Mouse (Mus musculus) MEL (cell line): ENCODE data around the gene Tbx20. TPM values are rescaled to one million over a fixed set of nuclear protein-coding genes. Genes with fewer than 3 reads are reported as not detected.

Experiments used
- DNase-seq: peaks from one replicate; pipeline ENCODE4 v3.0.0; 2011; ENCODE audit warnings: low read depth, low spot score
- H3K27ac ChIP-seq: 2 replicates; pipeline ENCODE4 v1.5.1; 2012; ENCODE audit warnings: low read depth, mild to moderate bottlenecking, control low read depth, low read length, moderate library complexity; ENCODE audit not compliant: control insufficient read depth
- H3K27me3 ChIP-seq, 2 experiments: fragments of 150-350 bp in 1 of 2; sonication (generic) in 1 of 2; 2 replicates each; pipeline ENCODE4 v1.6.1; 2012; ENCODE audit warnings: low read length in 2 of 2, mild to moderate bottlenecking in 2 of 2, improper control_type of control experiment in 1 of 2, moderate library complexity in 1 of 2; ENCODE audit not compliant: insufficient read depth in 2 of 2, control insufficient read depth in 1 of 2
- H3K36me3 ChIP-seq, 2 experiments: 2 replicates each; pipeline ENCODE4 v1.6.1; 2012 to 2014; ENCODE audit warnings: low read length in 2 of 2, improper control_type of control experiment in 1 of 2, inconsistent platforms in 1 of 2, mild to moderate bottlenecking in 1 of 2; ENCODE audit not compliant: insufficient read depth in 2 of 2, control insufficient read depth in 1 of 2
- H3K4me1 ChIP-seq, 2 experiments: fragments of 150-350 bp in 1 of 2; sonication (generic) in 1 of 2; 2 replicates each; pipeline ENCODE4 v1.6.1; 2012; ENCODE audit warnings: low read length in 2 of 2, improper control_type of control experiment in 1 of 2, mild to moderate bottlenecking in 1 of 2; ENCODE audit not compliant: insufficient read depth in 2 of 2, control insufficient read depth in 1 of 2
- H3K4me3 ChIP-seq, 2 experiments: fragments of 150-350 bp in 1 of 2; sonication (generic) in 1 of 2; 2 replicates each; pipeline ENCODE4 v1.5.1; 2012; ENCODE audit warnings: low read depth in 2 of 2, low read length in 2 of 2, mild to moderate bottlenecking in 2 of 2, moderate library complexity in 2 of 2, control low read depth in 1 of 2, improper control_type of control experiment in 1 of 2; ENCODE audit not compliant: control insufficient read depth in 1 of 2, insufficient read depth in 1 of 2
- H3K79me2 ChIP-seq: 2 replicates; pipeline ENCODE4 v1.6.1; 2012; ENCODE audit warnings: mild to moderate bottlenecking, low read length, moderate library complexity; ENCODE audit not compliant: control insufficient read depth, poor library complexity, insufficient read depth
- H3K9ac ChIP-seq: 2 replicates; pipeline ENCODE4 v1.6.1; 2012; ENCODE audit warnings: low read depth, mild to moderate bottlenecking, control low read depth, low read length, moderate library complexity; ENCODE audit not compliant: control insufficient read depth, poor library complexity, severe bottlenecking
- H3K9me3 ChIP-seq: fragments of 150-350 bp; sonication (generic); replicated peaks from 2 replicates; pipeline ENCODE4 v1.6.1; 2012; ENCODE audit warnings: mild to moderate bottlenecking, low read length, improper control_type of control experiment, moderate library complexity; ENCODE audit not compliant: insufficient read depth
- BHLHE40 ChIP-seq: IDR thresholded peaks from 2 replicates; pipeline ENCODE4 v1.6.1; 2012; ENCODE audit warnings: low read depth, mild to moderate bottlenecking, inconsistent platforms, low read length, improper control_type of control experiment, borderline replicate concordance
- CTCF ChIP-seq, 3 experiments: IDR thresholded peaks in 2 of 3; conservative IDR thresholded peaks in 1 of 3; 2 replicates each; pipeline ENCODE4 v1.5.1; 2011 to 2012; ENCODE audit warnings: low read length in 3 of 3, low read depth in 2 of 3, mild to moderate bottlenecking in 2 of 3, improper control_type of control experiment in 1 of 3, inconsistent platforms in 1 of 3, mixed read lengths in 1 of 3, moderate library complexity in 1 of 3; ENCODE audit not compliant: control insufficient read depth in 1 of 3, insufficient read depth in 1 of 3, poor library complexity in 1 of 3, severe bottlenecking in 1 of 3
- ELF1 ChIP-seq: IDR thresholded peaks from 2 replicates; pipeline ENCODE4 v1.6.1; 2014; ENCODE audit warnings: low read depth, mild to moderate bottlenecking, inconsistent platforms, low read length, improper control_type of control experiment, moderate library complexity
- HCFC1 ChIP-seq: IDR thresholded peaks from 2 replicates; pipeline ENCODE4 v1.6.1; 2012; ENCODE audit warnings: low read depth, mild to moderate bottlenecking, inconsistent platforms, low read length, improper control_type of control experiment, moderate library complexity
- MAFK ChIP-seq: IDR thresholded peaks from 2 replicates; pipeline ENCODE4 v1.6.1; 2011; ENCODE audit warnings: low read depth, mild to moderate bottlenecking, low read length, improper control_type of control experiment, borderline replicate concordance
- MAX ChIP-seq: IDR thresholded peaks from 2 replicates; pipeline ENCODE4 v1.6.1; 2011; ENCODE audit warnings: low read length, improper control_type of control experiment
- MAZ ChIP-seq: IDR thresholded peaks from 2 replicates; pipeline ENCODE4 v1.6.1; 2012; ENCODE audit warnings: low read depth, mild to moderate bottlenecking, inconsistent platforms, low read length, improper control_type of control experiment
- MEF2A ChIP-seq: IDR thresholded peaks from 2 replicates; pipeline ENCODE4 v1.6.1; 2014; ENCODE audit warnings: low read depth, mild to moderate bottlenecking, inconsistent platforms, low read length, improper control_type of control experiment; ENCODE audit not compliant: poor library complexity, insufficient replicate concordance, severe bottlenecking; ENCODE audit errors: extremely low read depth
- MYB ChIP-seq: IDR thresholded peaks from 2 replicates; pipeline ENCODE4 v1.6.1; 2011; ENCODE audit warnings: mild to moderate bottlenecking, low read depth, low read length, improper control_type of control experiment
- NELFE ChIP-seq: IDR thresholded peaks from 2 replicates; pipeline ENCODE4 v1.6.1; 2011; ENCODE audit warnings: low read depth, low read length, improper control_type of control experiment
- POLR2A ChIP-seq, 2 experiments: IDR thresholded peaks; 2 replicates each; pipeline ENCODE4 v1.6.1; 2011 to 2012; ENCODE audit warnings: low read length in 2 of 2, mild to moderate bottlenecking in 2 of 2, control low read depth in 1 of 2, improper control_type of control experiment in 1 of 2, low read depth in 1 of 2, moderate library complexity in 1 of 2; ENCODE audit not compliant: control insufficient read depth in 1 of 2, insufficient read depth in 1 of 2, poor library complexity in 1 of 2
- SIN3A ChIP-seq: IDR thresholded peaks from 2 replicates; pipeline ENCODE4 v1.6.1; 2012; ENCODE audit warnings: low read length, improper control_type of control experiment, inconsistent platforms
- TBP ChIP-seq: IDR thresholded peaks from 2 replicates; pipeline ENCODE4 v1.8.0; 2011; ENCODE audit warnings: low read depth, low read length, improper control_type of control experiment
- TCF12 ChIP-seq: IDR thresholded peaks from 2 replicates; pipeline ENCODE4 v1.6.1; 2014; ENCODE audit warnings: low read depth, mild to moderate bottlenecking, inconsistent platforms, low read length, improper control_type of control experiment, moderate library complexity
- ZKSCAN1 ChIP-seq: IDR thresholded peaks from 2 replicates; pipeline ENCODE4 v1.6.1; 2012; ENCODE audit warnings: low read depth, mild to moderate bottlenecking, inconsistent platforms, low read length, improper control_type of control experiment, moderate library complexity
- ZMIZ1 ChIP-seq: IDR thresholded peaks from 2 replicates; pipeline ENCODE4 v1.6.1; 2012; ENCODE audit warnings: low read depth, mild to moderate bottlenecking, inconsistent platforms, low read length, improper control_type of control experiment, moderate library complexity
- polyA plus RNA-seq, 2 experiments: library from polyadenylated mRNA; stranded (reverse) in 1 of 2; unstranded in 1 of 2; fragments of >175 nt in 1 of 2; fragments of >200 nt in 1 of 2; gene quantifications; 2 replicates each; pipeline versions ENCODE4 v1.2.1 to v1.2.4; 2012; ENCODE audit warnings: low replicate concordance in 2 of 2, low read depth in 1 of 2; ENCODE audit not compliant: insufficient read length in 2 of 2, insufficient read depth in 1 of 2, missing spikeins in 1 of 2
- total RNA-seq: library from RNA; depleted of rRNA; stranded (reverse); fragments of 300-350 nt; gene quantifications from 2 replicates; pipeline ENCODE4 v1.2.3, GENCODE M21; 2012

Tbx20 gene
- total and polyA plus RNA-seq, 3 experiments, result not detected

DNA sequence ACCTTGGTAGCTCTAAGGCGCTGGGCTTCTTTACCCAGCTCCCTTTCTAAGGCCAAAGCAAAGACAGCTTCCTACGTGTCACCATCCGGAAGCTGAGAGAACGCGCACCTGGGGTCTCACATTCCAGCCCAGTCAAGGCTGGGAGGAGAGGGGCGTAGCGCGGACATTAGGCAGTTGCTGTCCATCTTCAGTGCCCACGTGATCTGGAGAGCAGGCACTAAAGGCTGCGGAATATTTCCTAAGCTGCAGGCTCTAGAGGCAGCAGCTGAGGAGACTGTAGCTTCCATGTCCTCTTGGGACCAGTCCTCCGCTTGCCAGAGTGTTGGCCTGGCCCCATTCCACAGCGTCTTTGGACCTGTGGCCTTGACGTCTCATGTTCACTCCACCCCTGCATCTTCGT, 3.9 kb upstream of the Tbx20 start:
- TF ChIP-seq CTCF (IDR thresholded peaks at IDR 0.05 in 2 of 3, conservative IDR thresholded peaks at IDR 0.05 in 1 of 3; ENCODE audit: control insufficient read depth in 1 of 3, insufficient read depth in 1 of 3, low read depth in 2 of 3, low read length in 3 of 3, poor library complexity in 1 of 3, severe bottlenecking in 1 of 3), result no peak
- no peak for TF ChIP-seq ZMIZ1
- no peak for TF ChIP-seq MEF2A
- TF ChIP-seq MAFK, result no peak
- TF ChIP-seq MAZ, result no peak
- TF ChIP-seq TCF12, result no peak
- TF ChIP-seq ZKSCAN1, result no peak
- H3K27me3 ChIP-seq, result no peaks in the 10 kb centered on the region
- no peak for DNase-seq

GRCm38 (mm10) chr9:24777176-24777895, 3.2 kb upstream of the Tbx20 start:
- Histone ChIP-seq H3K9me3 (no peaks in the 10 kb centered on the region), H3K79me2 (no peaks in the 10 kb centered on the region), H3K4me1 (no peaks in the 10 kb centered on the region), H3K9ac (no peak overlapping the region), H3K27ac (no peak overlapping the region), H3K27me3 (no peaks in the 10 kb centered on the region), H3K36me3 (no peaks in the 10 kb centered on the region), H3K4me3 (no peak overlapping the region)
- no peak for DNase-seq
- TF ChIP-seq MYB (no peak), POLR2A (IDR thresholded peaks at IDR 0.05; ENCODE audit: control insufficient read depth in 1 of 2, insufficient read depth in 1 of 2, low read depth in 1 of 2, low read length in 2 of 2, poor library complexity in 1 of 2) (no peak)

More for the DNA sequence above, 3.9 kb upstream of the Tbx20 start:
- H3K4me3 ChIP-seq, result no peak overlapping the region
- no peaks in the 10 kb centered on the region for H3K9me3 ChIP-seq
- no peaks in the 10 kb centered on the region for H3K4me1 ChIP-seq
- H3K9ac ChIP-seq, result no peak overlapping the region
- no peaks in the 10 kb centered on the region for H3K79me2 ChIP-seq
- H3K27ac ChIP-seq, result no peak overlapping the region
- no peaks in the 10 kb centered on the region for H3K36me3 ChIP-seq

GRCm38 (mm10) chr9:24776487-24776886, 2.4 kb upstream of the Tbx20 start:
- no peak for TF ChIP-seq TBP
- TF ChIP-seq MAX, result no peak
- TF ChIP-seq NELFE, result no peak
- no peak for TF ChIP-seq MAZ
- TF ChIP-seq TCF12, result no peak
- TF ChIP-seq HCFC1, result no peak
- TF ChIP-seq ELF1, result no peak
- TF ChIP-seq BHLHE40, result no peak
- TF ChIP-seq MEF2A, result no peak
- TF ChIP-seq SIN3A, result no peak
- TF ChIP-seq CTCF (IDR thresholded peaks at IDR 0.05 in 2 of 3, conservative IDR thresholded peaks at IDR 0.05 in 1 of 3; ENCODE audit: control insufficient read depth in 1 of 3, insufficient read depth in 1 of 3, low read depth in 2 of 3, low read length in 3 of 3, poor library complexity in 1 of 3, severe bottlenecking in 1 of 3), result no peak
- Histone ChIP-seq H3K36me3 (no peaks in the 10 kb centered on the region), H3K9ac (no peak overlapping the region), H3K9me3 (no peaks in the 10 kb centered on the region), H3K79me2 (no peaks in the 10 kb centered on the region), H3K27me3 (no peaks in the 10 kb centered on the region), H3K4me1 (no peaks in the 10 kb centered on the region), H3K27ac (no peak overlapping the region), H3K4me3 (no peak overlapping the region)
- no peak for DNase-seq
